Mouse (Mus musculus) liver, embryonic 12.5 days (tissue): Measurements from ENCODE around the gene Cacng4. TPM values are rescaled to one million over a fixed set of nuclear protein-coding genes. Genes with fewer than 3 reads are reported as not detected.

Source experiments
- ATAC-seq: fragments of 200-750 bp; cut with Nextera tagmentation; 2 replicates; pipeline ENCODE4 v1.8.0; 2017; ENCODE audit warnings: moderate number of reproducible peaks, mild to moderate bottlenecking, moderate library complexity
- H3K27ac ChIP-seq: fragments of 300-500 bp; sonication (generic); 2 replicates; pipeline ENCODE4 v1.5.1; 2016; ENCODE audit warnings: mild to moderate bottlenecking
- H3K27me3 ChIP-seq: fragments of 300-500 bp; sonication (generic); replicated peaks from 2 replicates; pipeline ENCODE4 v1.6.1; 2016; ENCODE audit warnings: mild to moderate bottlenecking, moderate library complexity
- H3K36me3 ChIP-seq: fragments of 300-500 bp; sonication (generic); 2 replicates; pipeline ENCODE4 v1.6.1; 2016; ENCODE audit warnings: mild to moderate bottlenecking, moderate library complexity
- H3K4me1 ChIP-seq: fragments of 300-500 bp; sonication (generic); 2 replicates; pipeline ENCODE4 v1.6.1; 2016
- H3K4me2 ChIP-seq: fragments of 300-500 bp; sonication (generic); 2 replicates; pipeline ENCODE4 v1.6.1; 2016; ENCODE audit warnings: mild to moderate bottlenecking, moderate library complexity
- H3K4me3 ChIP-seq: fragments of 300-500 bp; sonication (generic); 2 replicates; pipeline ENCODE4 v1.5.1; 2016; ENCODE audit warnings: mild to moderate bottlenecking, moderate library complexity
- H3K9ac ChIP-seq: fragments of 300-500 bp; sonication (generic); 2 replicates; pipeline ENCODE4 v1.6.1; 2016; ENCODE audit warnings: mild to moderate bottlenecking, moderate library complexity
- H3K9me3 ChIP-seq: fragments of 300-500 bp; sonication (generic); replicated peaks from 2 replicates; pipeline ENCODE4 v1.6.1; 2016; ENCODE audit warnings: mild to moderate bottlenecking, moderate library complexity
- WGBS: fragments of 180-500 bp; shearing (Covaris S2); methylation state at CpG from one replicate; pipeline ENCODE4 v1.1.7; 2016; ENCODE audit not compliant: insufficient replicate concordance; 5-methylcytosine and 5-hydroxymethylcytosine counted together
- polyA plus RNA-seq: library from polyadenylated mRNA; unstranded; fragments of >200 nt; fragmentation: Nextera tagmentation; extraction: Ambion mirVana; gene quantifications from 2 replicates; pipeline ENCODE4 v1.2.1, GENCODE M21; 2016

Cacng4 gene
- polyA plus RNA-seq, 1 experiment from 2014 or later: 0.61 TPM

- Histone ChIP-seq H3K9me3 (no peaks in the 10 kb centered on the region), H3K4me2 (no peak overlapping the region), H3K27ac (no peak overlapping the region), H3K9ac (no peak overlapping the region), H3K36me3 (no peaks in the 10 kb centered on the region), H3K27me3 (0 out of 2 replicates have a peak, but pooled peaks cover 3% of the 10 kb centered on the region), H3K4me1 (no peaks in the 10 kb centered on the region), H3K4me3 (no peak overlapping the region)
- ATAC-seq: no peak
- 46% methylated on average over 5 of the region's 5 CpGs for WGBS
These were observed 62.9 kb downstream of the Cacng4 start for GRCm38 (mm10) chr11:107731498-107731897.

GRCm38 (mm10) chr11:107730940-107731339, 63.4 kb downstream of the Cacng4 start:
- Histone ChIP-seq H3K27ac (no peak overlapping the region), H3K4me2 (no peak overlapping the region), H3K4me1 (no peaks in the 10 kb centered on the region), H3K36me3 (no peaks in the 10 kb centered on the region), H3K9ac (no peak overlapping the region), H3K4me3 (no peak overlapping the region), H3K9me3 (no peaks in the 10 kb centered on the region), H3K27me3 (0 out of 2 replicates have a peak, but pooled peaks cover 3% of the 10 kb centered on the region)
- no peak for ATAC-seq
- WGBS: 70% methylated on average over 4 of the region's 4 CpGs

- Histone ChIP-seq H3K4me1 (no peaks in the 10 kb centered on the region), H3K36me3 (no peaks in the 10 kb centered on the region), H3K9ac (no peak overlapping the region), H3K27ac (no peak overlapping the region), H3K4me3 (no peak overlapping the region), H3K9me3 (no peaks in the 10 kb centered on the region), H3K27me3 (0 out of 2 replicates have a peak, but pooled peaks cover 3% of the 10 kb centered on the region), H3K4me2 (no peak overlapping the region)
- ATAC-seq: no peak
- 61% methylated on average over 7 of the region's 7 CpGs for WGBS
These were observed 65.2 kb downstream of the Cacng4 start for GRCm38 (mm10) chr11:107729141-107729540.

GRCm38 (mm10) chr11:107728073-107728863, 66.1 kb downstream of the Cacng4 start:
- Histone ChIP-seq H3K9ac (no peak overlapping the region), H3K4me2 (no peak overlapping the region), H3K4me3 (no peak overlapping the region), H3K9me3 (no peaks in the 10 kb centered on the region), H3K27ac (no peak overlapping the region), H3K4me1 (no peaks in the 10 kb centered on the region), H3K36me3 (no peaks in the 10 kb centered on the region), H3K27me3 (0 out of 2 replicates have a peak, but pooled peaks cover 3% of the 10 kb centered on the region)
- WGBS: 56% methylated on average over 13 of the region's 13 CpGs
- ATAC-seq: no peak

- no peak for ATAC-seq
- Histone ChIP-seq H3K36me3 (no peaks in the 10 kb centered on the region), H3K4me3 (no peak overlapping the region), H3K9me3 (0 out of 2 replicates have a peak, but pooled peaks cover 5% of the 10 kb centered on the region), H3K27me3 (0 out of 2 replicates have a peak, but pooled peaks cover 3% of the 10 kb centered on the region), H3K4me2 (no peak overlapping the region), H3K9ac (no peak overlapping the region), H3K4me1 (no peaks in the 10 kb centered on the region), H3K27ac (no peak overlapping the region)
- 66% methylated on average over 8 of the region's 8 CpGs for WGBS
These were observed 69.8 kb downstream of the Cacng4 start for GRCm38 (mm10) chr11:107724603-107725002.

- no peak for ATAC-seq
These were observed 73.3 kb downstream of the Cacng4 start for GRCm38 (mm10) chr11:107721057-107721456.

GRCm38 (mm10) chr11:107720264-107721021, 73.9 kb downstream of the Cacng4 start:
- H3K4me3 ChIP-seq: no peak overlapping the region
- H3K4me2 ChIP-seq: no peak overlapping the region
- H3K9ac ChIP-seq: no peak overlapping the region
- ATAC-seq: no peak
- no peaks in the 10 kb centered on the region for H3K36me3 ChIP-seq
- 0 out of 2 replicates have a peak, but pooled peaks cover 4% of the 10 kb centered on the region for H3K27me3 ChIP-seq
- 73% methylated on average over 9 of the region's 9 CpGs for WGBS
- H3K9me3 ChIP-seq: 0 out of 2 replicates have a peak, but pooled peaks cover 5% of the 10 kb centered on the region
- H3K4me1 ChIP-seq: no peaks in the 10 kb centered on the region
- no peak overlapping the region for H3K27ac ChIP-seq

More at GRCm38 (mm10) chr11:107721057-107721456, 73.3 kb downstream of the Cacng4 start:
- Histone ChIP-seq H3K9me3 (0 out of 2 replicates have a peak, but pooled peaks cover 5% of the 10 kb centered on the region), H3K9ac (no peak overlapping the region), H3K36me3 (no peaks in the 10 kb centered on the region), H3K27me3 (0 out of 2 replicates have a peak, but pooled peaks cover 4% of the 10 kb centered on the region), H3K27ac (no peak overlapping the region), H3K4me1 (no peaks in the 10 kb centered on the region), H3K4me3 (no peak overlapping the region), H3K4me2 (no peak overlapping the region)
- 69% methylated on average over 7 of the region's 7 CpGs for WGBS

- ATAC-seq: no peak
- Histone ChIP-seq H3K9ac (no peak within 1 kb of the TSS), H3K9me3 (no peaks in the 10 kb centered on the region), H3K4me1 (no peaks in the 10 kb centered on the region), H3K4me2 (no peak within 1 kb of the TSS), H3K36me3 (no peaks in the 10 kb centered on the region), H3K4me3 (no peak within 1 kb of the TSS), H3K27ac (no peak within 1 kb of the TSS), H3K27me3 (0 out of 2 replicates have a peak, but pooled peaks cover 4% of the 10 kb centered on the region)
- WGBS: 72% methylated on average over 16 of the region's 16 CpGs
These were observed 77.9 kb downstream of the Cacng4 start, which contains the start of gene Cacng1 for GRCm38 (mm10) chr11:107716332-107716938. Gene Cacng1 (minus strand): TSS chr11:107716522.

- H3K36me3 ChIP-seq: no peaks in the 10 kb centered on the region
- 0 out of 2 replicates have a peak, but pooled peaks cover 8% of the 10 kb centered on the region for H3K27me3 ChIP-seq
- no peak overlapping the region for H3K27ac ChIP-seq
- H3K4me3 ChIP-seq: no peak overlapping the region
- no peak for ATAC-seq
- H3K4me1 ChIP-seq: no peaks in the 10 kb centered on the region
- 73% methylated on average over 7 of the region's 7 CpGs for WGBS
- H3K9me3 ChIP-seq: no peaks in the 10 kb centered on the region
- no peak overlapping the region for H3K9ac ChIP-seq
- no peak overlapping the region for H3K4me2 ChIP-seq
These were observed 80.0 kb downstream of the Cacng4 start for GRCm38 (mm10) chr11:107714368-107714767.

- peaks cover 24% of the 10 kb centered on the region for H3K27me3 ChIP-seq
- H3K9ac ChIP-seq: no peak overlapping the region
- H3K4me1 ChIP-seq: no peaks in the 10 kb centered on the region
- no peaks in the 10 kb centered on the region for H3K36me3 ChIP-seq
- no peak overlapping the region for H3K27ac ChIP-seq
- H3K4me2 ChIP-seq: no peak overlapping the region
- no peak overlapping the region for H3K4me3 ChIP-seq
- WGBS: 55% methylated on average over 3 of the region's 3 CpGs
- no peak for ATAC-seq
- no peaks in the 10 kb centered on the region for H3K9me3 ChIP-seq
These were observed 84.0 kb downstream of the Cacng4 start for GRCm38 (mm10) chr11:107710379-107710778.

- H3K36me3 ChIP-seq: no peaks in the 10 kb centered on the region
- peaks cover 47% of the 10 kb centered on the region for H3K27me3 ChIP-seq
- no peak for ATAC-seq
- H3K4me3 ChIP-seq: no peak overlapping the region
- H3K4me2 ChIP-seq: no peak overlapping the region
- H3K9me3 ChIP-seq: no peaks in the 10 kb centered on the region
- no peak overlapping the region for H3K9ac ChIP-seq
- WGBS: 75% methylated on average over 20 of the region's 20 CpGs
- H3K27ac ChIP-seq: no peak overlapping the region
- H3K4me1 ChIP-seq: no peaks in the 10 kb centered on the region
These were observed 86.3 kb downstream of the Cacng4 start for GRCm38 (mm10) chr11:107707897-107708610.
